Comparison of ENCODE assay signal across 8 mouse cellular contexts in genomic region chr8:94532000-94532399, GRCm38 (mm10). TPM values are rescaled to one million over a fixed set of nuclear protein-coding genes. Genes with fewer than 3 reads are reported as not detected.
DNase-seq lines count a peak whose midpoint lies in the region; ATAC-seq and TF ChIP-seq lines count a peak whose summit lies in the region.

No protein-coding gene starts in this region.

- no peak for TF ChIP-seq CTCF in kidney, postnatal 0 days (IDR thresholded peaks at IDR 0.05; ENCODE audit: low read depth)
- TF ChIP-seq CTCF in intestine, postnatal 0 days (IDR thresholded peaks at IDR 0.05; ENCODE audit: low read depth): no peak

- no peak overlapping the region for H3K27ac ChIP-seq in kidney, postnatal 0 days
- H3K27ac ChIP-seq in intestine, postnatal 0 days (ENCODE audit: low read depth, low read length): no peak overlapping the region
- H3K27ac ChIP-seq in neural tube, embryonic 15.5 days (replicated peaks): peak overlapping the region; percentile 76

- H3K4me3 ChIP-seq in kidney, postnatal 0 days (replicated peaks; ENCODE audit: low read depth, low read length): peak overlapping the region; percentile 69
- H3K4me3 ChIP-seq in intestine, postnatal 0 days (ENCODE audit: low read depth, low read length): no peak overlapping the region
- H3K4me3 ChIP-seq in neural tube, embryonic 15.5 days (replicated peaks): peak overlapping the region; percentile 62

- DNase-seq in kidney, postnatal 0 days (ENCODE audit: low spot score): no peak
- no peak for DNase-seq in kidney, postnatal 14 days
- DNase-seq in embryo, embryonic 11 days: peak; percentile 40
- no peak for DNase-seq in layer of hippocampus, postnatal 14 days (ENCODE audit: low spot score in 2 of 2)
- no peak for DNase-seq in gastrocnemius, adult 8-10 months (ENCODE audit: low spot score in 2 of 2)
- no peak for DNase-seq in spleen, postnatal 4 days (ENCODE audit: low spot score in 2 of 2)

- no peaks in the 10 kb centered on the region for H3K27me3 ChIP-seq in kidney, postnatal 0 days (ENCODE audit: insufficient read depth, low read length)
- peaks cover 10% of the 10 kb centered on the region; the same call in 1 of the 2 replicates for H3K27me3 ChIP-seq in intestine, postnatal 0 days (replicated peaks; ENCODE audit: control insufficient read depth, insufficient read depth, low read length)
- H3K27me3 ChIP-seq in neural tube, embryonic 15.5 days (replicated peaks): peaks cover 30% of the 10 kb centered on the region

- WGBS in kidney, postnatal 0 days: 9% methylated on average over 8 of the region's 8 CpGs
- 4% methylated on average over 8 of the region's 8 CpGs for WGBS in intestine, postnatal 0 days
- WGBS in neural tube, embryonic 15.5 days: 1% methylated on average over 8 of the region's 8 CpGs

- H3K9me3 ChIP-seq in kidney, postnatal 0 days (replicated peaks; ENCODE audit: low read length): no peaks in the 10 kb centered on the region
- no peaks in the 10 kb centered on the region for H3K9me3 ChIP-seq in intestine, postnatal 0 days (ENCODE audit: control insufficient read depth)
- H3K9me3 ChIP-seq in neural tube, embryonic 15.5 days (replicated peaks): no peaks in the 10 kb centered on the region

- H3K36me3 ChIP-seq in kidney, postnatal 0 days (ENCODE audit: insufficient read depth, low read length): no peaks in the 10 kb centered on the region
- no peaks in the 10 kb centered on the region for H3K36me3 ChIP-seq in intestine, postnatal 0 days (ENCODE audit: control insufficient read depth, insufficient read depth)
- H3K36me3 ChIP-seq in neural tube, embryonic 15.5 days: no peaks in the 10 kb centered on the region

- H3K4me2 ChIP-seq in kidney, postnatal 0 days (ENCODE audit: low read length): peak overlapping the region; percentile 98
- peak overlapping the region; percentile 98; the same call in 1 of the 2 replicates for H3K4me2 ChIP-seq in intestine, postnatal 0 days (replicated peaks; ENCODE audit: low read depth)
- peak overlapping the region; percentile 86 for H3K4me2 ChIP-seq in neural tube, embryonic 15.5 days

- H3K4me1 ChIP-seq in kidney, postnatal 0 days (replicated peaks; ENCODE audit: insufficient read depth, low read length): peaks cover 4% of the 10 kb centered on the region
- no peaks in the 10 kb centered on the region for H3K4me1 ChIP-seq in intestine, postnatal 0 days (replicated peaks; ENCODE audit: control insufficient read depth, insufficient read depth, low read length)
- H3K4me1 ChIP-seq in neural tube, embryonic 15.5 days: peaks cover 42% of the 10 kb centered on the region

- no peak for ATAC-seq in kidney, postnatal 0 days (replicated peaks; ENCODE audit: low FRiP score, low read depth)
- no peak for ATAC-seq in intestine, postnatal 0 days
- ATAC-seq in neural tube, embryonic 15.5 days (ENCODE audit: low FRiP score): no peak

- no peak overlapping the region for H3K9ac ChIP-seq in kidney, postnatal 0 days (ENCODE audit: low read depth, low read length)
- H3K9ac ChIP-seq in intestine, postnatal 0 days (ENCODE audit: low read depth, low read length): no peak overlapping the region
- H3K9ac ChIP-seq in neural tube, embryonic 15.5 days (replicated peaks): no peak overlapping the region

RNA-seq across cellular contexts. Expression of gene Cpne2, which starts 0.8 kb away (rescaled TPM):
- 11.4 and 12.9 TPM in 2 replicates for polyA plus RNA-seq in kidney, postnatal 0 days (2015; fragmentation: Nextera tagmentation; extraction: Ambion mirVana)
- polyA plus RNA-seq in intestine, postnatal 0 days (2015; fragmentation: Nextera tagmentation; extraction: Ambion mirVana): 4.4 and 4.6 TPM in 2 replicates
- polyA plus RNA-seq in neural tube, embryonic 15.5 days (2015; fragmentation: Nextera tagmentation; extraction: Ambion mirVana): 25.6 and 29.9 TPM in 2 replicates
- total RNA-seq in layer of hippocampus, postnatal 14 days (2021): 10 to 100 TPM; 53.2 to 67.5 TPM
- 1 to 10 TPM; 4.3 to 9.8 (median 6.8) TPM for total RNA-seq in gastrocnemius, adult 8-10 months (2022)
